Mouse (Mus musculus): ENCODE measurements around the gene Stx6. TPM values are rescaled to one million over a fixed set of nuclear protein-coding genes. Genes with fewer than 3 reads are reported as not detected.

Gene Stx6
- polyA plus RNA-seq, 1 experiment, result 115 TPM

- TF ChIP-seq POLR2A (IDR thresholded peaks at IDR 0.05; ENCODE audit: borderline replicate concordance, extremely low read depth, insufficient read depth, insufficient read length, poor library complexity, severe bottlenecking) (no peak), CTCF (IDR thresholded peaks at IDR 0.05; ENCODE audit: borderline replicate concordance, extremely low read depth, insufficient read depth, insufficient read length) (no peak)
- no peak for DNase-seq (ENCODE audit: low read depth)
These were observed 42.5 kb downstream of the Stx6 start for GRCm38 (mm10) chr1:155200967-155201366.

DNA sequence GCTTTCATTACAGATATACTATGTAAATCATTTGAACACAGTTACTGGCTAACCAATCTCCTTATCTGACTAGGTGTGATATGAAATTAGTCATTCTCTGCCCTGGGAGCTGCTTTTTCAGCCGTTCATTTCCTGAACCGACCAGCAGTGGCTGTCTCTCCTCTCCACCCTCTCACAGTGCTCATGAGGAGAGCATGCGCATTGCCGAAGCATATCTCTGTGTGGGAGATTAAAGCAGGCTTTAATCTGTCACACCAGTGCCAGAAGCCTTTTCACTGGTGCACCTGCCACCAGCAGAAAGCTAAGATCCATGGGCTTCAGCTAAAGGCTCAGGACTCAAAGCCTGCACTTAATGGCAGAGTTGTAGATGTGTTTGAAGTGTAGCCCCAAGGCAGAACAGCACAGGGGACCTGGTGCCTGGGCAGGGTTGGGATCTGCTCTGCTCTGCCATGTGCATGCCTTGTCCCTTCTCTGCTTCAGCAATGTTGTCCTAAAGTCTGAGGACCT, 42.9 kb downstream of the Stx6 start:
- TF ChIP-seq CTCF (IDR thresholded peaks at IDR 0.05; ENCODE audit: borderline replicate concordance, extremely low read depth, insufficient read depth, insufficient read length) (no peak), POLR2A (IDR thresholded peaks at IDR 0.05; ENCODE audit: borderline replicate concordance, extremely low read depth, insufficient read depth, insufficient read length, poor library complexity, severe bottlenecking) (no peak)
- peak; percentile 82 for DNase-seq (ENCODE audit: low read depth)

DNA sequence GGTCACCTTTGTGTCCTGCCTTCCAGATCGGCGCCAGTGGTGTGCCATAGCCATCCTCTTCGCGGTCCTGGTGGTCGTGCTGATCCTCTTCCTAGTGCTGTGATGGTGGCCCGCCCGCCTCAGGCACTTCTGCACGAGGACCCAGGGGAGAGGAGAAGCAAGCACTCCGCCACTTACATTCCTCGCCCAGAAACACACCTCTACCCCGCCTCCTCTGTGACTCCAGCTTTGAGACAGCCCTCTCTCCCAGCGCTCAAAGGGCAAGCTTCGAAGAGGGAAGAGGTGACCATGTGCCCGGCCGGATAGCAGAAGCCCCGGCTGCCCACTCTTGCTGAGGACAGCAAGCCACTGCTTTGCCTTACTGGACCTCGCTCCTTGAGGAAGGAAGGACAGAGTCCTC, 43.4 kb downstream of the Stx6 start:
- TF ChIP-seq POLR2A (IDR thresholded peaks at IDR 0.05; ENCODE audit: borderline replicate concordance, extremely low read depth, insufficient read depth, insufficient read length, poor library complexity, severe bottlenecking), result no peak
- TF ChIP-seq CTCF (IDR thresholded peaks at IDR 0.05; ENCODE audit: borderline replicate concordance, extremely low read depth, insufficient read depth, insufficient read length), result no peak
- DNase-seq (ENCODE audit: low read depth), result no peak

- no peak for DNase-seq (ENCODE audit: low read depth)
- TF ChIP-seq CTCF (IDR thresholded peaks at IDR 0.05; ENCODE audit: borderline replicate concordance, extremely low read depth, insufficient read depth, insufficient read length) (no peak), POLR2A (IDR thresholded peaks at IDR 0.05; ENCODE audit: borderline replicate concordance, extremely low read depth, insufficient read depth, insufficient read length, poor library complexity, severe bottlenecking) (no peak)
These were observed 44.0 kb downstream of the Stx6 start for GRCm38 (mm10) chr1:155202472-155202871.

GRCm38 (mm10) chr1:155203101-155203500, 44.6 kb downstream of the Stx6 start:
- no peak for DNase-seq (ENCODE audit: low read depth)
- TF ChIP-seq CTCF (IDR thresholded peaks at IDR 0.05; ENCODE audit: borderline replicate concordance, extremely low read depth, insufficient read depth, insufficient read length) (no peak), POLR2A (IDR thresholded peaks at IDR 0.05; ENCODE audit: borderline replicate concordance, extremely low read depth, insufficient read depth, insufficient read length, poor library complexity, severe bottlenecking) (no peak)

- no peak for TF ChIP-seq POLR2A (IDR thresholded peaks at IDR 0.05; ENCODE audit: borderline replicate concordance, extremely low read depth, insufficient read depth, insufficient read length, poor library complexity, severe bottlenecking)
- DNase-seq (ENCODE audit: low read depth), result peak; percentile 60
These were observed 45.4 kb downstream of the Stx6 start for GRCm38 (mm10) chr1:155203954-155204353.

DNA sequence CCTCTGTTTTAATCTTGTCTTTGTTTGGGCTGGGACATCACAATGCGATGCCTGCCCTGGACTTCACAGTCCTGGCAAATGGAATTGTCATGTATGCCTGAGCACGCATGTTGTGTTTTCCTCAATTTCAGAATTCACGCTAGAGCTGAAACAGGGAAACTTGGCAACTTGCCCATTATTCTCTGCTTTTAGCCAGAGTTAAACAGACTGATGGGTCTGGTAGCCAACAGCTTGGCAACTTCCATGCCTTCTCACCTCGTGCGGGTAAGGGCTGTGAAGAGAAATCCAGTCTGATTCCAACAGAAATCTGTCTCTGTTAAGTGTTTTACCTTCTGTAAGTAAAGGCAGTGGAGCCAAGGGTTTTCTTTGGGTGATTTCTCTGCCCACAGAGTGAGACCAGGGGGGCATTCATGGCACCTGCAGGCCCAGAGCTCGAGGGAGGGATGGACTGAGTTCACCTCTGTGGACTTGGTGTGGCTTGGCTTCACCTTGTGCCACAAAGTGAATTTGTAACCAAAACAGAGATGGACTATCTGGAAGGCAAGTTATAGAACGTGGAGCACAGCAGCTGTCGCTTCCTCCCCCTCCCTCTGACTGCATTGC, 46.1 kb downstream of the Stx6 start:
- DNase-seq (ENCODE audit: low read depth), result peak; percentile 95
- TF ChIP-seq POLR2A (IDR thresholded peaks at IDR 0.05; ENCODE audit: borderline replicate concordance, extremely low read depth, insufficient read depth, insufficient read length, poor library complexity, severe bottlenecking), result no peak
- no peak for TF ChIP-seq CTCF (IDR thresholded peaks at IDR 0.05; ENCODE audit: borderline replicate concordance, extremely low read depth, insufficient read depth, insufficient read length)

DNA sequence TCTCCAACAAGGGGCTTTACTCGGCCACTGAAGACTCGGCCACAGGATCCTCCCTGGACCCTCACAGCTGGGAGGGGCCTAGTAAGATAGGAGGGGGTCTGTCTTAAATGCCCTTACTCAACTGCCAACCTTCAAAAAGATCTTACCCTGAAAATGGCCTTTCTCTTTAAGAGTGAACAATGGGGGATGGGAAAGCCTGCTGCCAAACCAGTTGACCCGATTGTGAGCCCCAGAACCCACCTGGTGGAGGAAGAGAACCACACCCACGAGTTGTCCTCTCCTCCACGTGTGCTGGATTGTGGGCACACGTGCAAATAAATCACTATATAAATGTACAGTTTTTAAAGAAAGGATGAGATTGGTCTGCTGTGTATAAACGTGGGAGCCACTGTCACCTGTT, 46.8 kb downstream of the Stx6 start:
- no peak for TF ChIP-seq POLR2A (IDR thresholded peaks at IDR 0.05; ENCODE audit: borderline replicate concordance, extremely low read depth, insufficient read depth, insufficient read length, poor library complexity, severe bottlenecking)
- no peak for TF ChIP-seq CTCF (IDR thresholded peaks at IDR 0.05; ENCODE audit: borderline replicate concordance, extremely low read depth, insufficient read depth, insufficient read length)
- DNase-seq (ENCODE audit: low read depth), result no peak

DNA sequence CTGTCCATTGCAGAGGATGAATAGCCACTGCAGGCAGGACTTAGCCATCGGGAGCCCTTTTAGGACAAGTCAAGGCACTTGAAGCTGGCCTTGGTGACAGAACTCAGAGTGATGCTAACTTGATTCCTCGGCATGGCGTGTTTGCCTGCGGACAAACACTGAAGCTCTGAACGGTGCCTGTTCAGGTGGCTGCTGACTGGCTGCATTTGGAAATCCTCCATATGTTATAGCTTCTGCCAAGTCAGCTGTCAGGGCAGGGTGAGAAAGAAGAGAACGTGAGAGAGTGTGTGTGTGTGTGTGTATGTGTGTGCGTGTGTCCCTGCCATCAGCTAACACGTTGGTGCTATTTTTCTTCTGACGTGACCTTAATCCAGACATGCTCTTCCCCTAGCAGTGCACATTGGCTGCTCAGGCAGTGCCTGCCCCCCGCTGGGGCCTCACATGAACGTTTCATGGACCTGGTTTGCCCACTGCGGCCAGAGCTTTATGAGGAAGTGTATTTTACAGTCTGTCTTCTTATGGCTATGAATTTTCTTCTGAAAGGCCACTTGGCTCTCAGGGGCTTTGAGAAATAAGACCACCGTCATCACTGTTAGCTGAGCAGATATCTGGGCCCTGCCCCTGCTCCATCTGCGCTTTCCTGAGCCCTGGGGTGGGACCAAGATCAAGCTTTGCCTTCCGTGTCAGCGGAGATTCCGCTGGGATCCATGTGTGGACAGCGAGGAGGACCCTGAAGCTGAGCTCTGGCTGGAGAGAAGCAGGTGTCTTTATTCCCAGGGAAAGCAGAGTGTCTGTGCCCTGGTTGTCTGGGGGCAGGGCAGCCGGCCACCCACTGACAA, 47.5 kb downstream of the Stx6 start:
- peak; percentile 83 for DNase-seq (ENCODE audit: low read depth)
- no peak for TF ChIP-seq POLR2A (IDR thresholded peaks at IDR 0.05; ENCODE audit: borderline replicate concordance, extremely low read depth, insufficient read depth, insufficient read length, poor library complexity, severe bottlenecking)
- TF ChIP-seq CTCF (IDR thresholded peaks at IDR 0.05; ENCODE audit: borderline replicate concordance, extremely low read depth, insufficient read depth, insufficient read length), result no peak

DNA sequence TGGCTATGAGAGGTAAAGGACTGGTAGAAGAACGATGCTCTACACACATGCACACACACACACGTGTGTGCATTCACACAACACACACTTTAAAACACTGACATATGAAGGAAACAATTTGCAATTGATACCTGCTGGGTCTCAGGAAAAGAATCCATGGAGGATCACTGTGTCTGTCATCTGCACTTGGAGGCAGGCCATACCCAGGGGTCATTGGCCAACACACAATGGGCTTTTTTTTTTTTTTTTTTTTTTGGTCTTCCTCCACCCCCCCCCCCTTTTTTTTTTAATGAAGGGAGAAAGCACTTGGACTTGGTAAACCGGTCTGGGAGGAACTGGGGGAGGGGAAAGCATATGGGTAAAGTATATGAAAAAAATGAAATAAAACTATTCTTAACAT, 49.3 kb downstream of the Stx6 start:
- no peak for TF ChIP-seq POLR2A (IDR thresholded peaks at IDR 0.05; ENCODE audit: borderline replicate concordance, extremely low read depth, insufficient read depth, insufficient read length, poor library complexity, severe bottlenecking)
- TF ChIP-seq CTCF (IDR thresholded peaks at IDR 0.05; ENCODE audit: borderline replicate concordance, extremely low read depth, insufficient read depth, insufficient read length), result no peak
- no peak for DNase-seq (ENCODE audit: low read depth)

- peak; percentile 79 for DNase-seq (ENCODE audit: low read depth)
- no peak for TF ChIP-seq POLR2A (IDR thresholded peaks at IDR 0.05; ENCODE audit: borderline replicate concordance, extremely low read depth, insufficient read depth, insufficient read length, poor library complexity, severe bottlenecking)
- no peak for TF ChIP-seq CTCF (IDR thresholded peaks at IDR 0.05; ENCODE audit: borderline replicate concordance, extremely low read depth, insufficient read depth, insufficient read length)
These were observed 51.7 kb downstream of the Stx6 start for GRCm38 (mm10) chr1:155210011-155210763.
